ENCODE assay signal across 8 mouse cellular contexts in genomic region chr5:74051394-74052170, GRCm38 (mm10). TPM values are rescaled to one million over a fixed set of nuclear protein-coding genes. Genes with fewer than 3 reads are reported as not detected.
DNase-seq lines count a peak whose midpoint lies in the region; ATAC-seq lines count a peak whose summit lies in the region.

No protein-coding gene starts in this region.

- 78% methylated on average over 23 of the region's 23 CpGs for WGBS in embryonic facial prominence, embryonic 14.5 days
- 94% methylated on average over 23 of the region's 23 CpGs for WGBS in embryonic facial prominence, embryonic 10.5 days

- H3K36me3 ChIP-seq in embryonic facial prominence, embryonic 14.5 days (ENCODE audit: control insufficient read depth, insufficient read depth, low read length), result peaks cover 4% of the 10 kb centered on the region; the same call in 1 of the 2 replicates
- H3K36me3 ChIP-seq in embryonic facial prominence, embryonic 10.5 days (replicated peaks), result peaks cover 54% of the 10 kb centered on the region

- H3K4me3 ChIP-seq in embryonic facial prominence, embryonic 14.5 days (ENCODE audit: low read depth, low read length), result no peak overlapping the region
- H3K4me3 ChIP-seq in embryonic facial prominence, embryonic 10.5 days, result no peak overlapping the region

- ATAC-seq in embryonic facial prominence, embryonic 14.5 days (ENCODE audit: low read depth), result 0 out of 2 replicates have a peak, but pooled peaks have one; percentile 6
- no peak for ATAC-seq in erythroid progenitor cell, adult 5-6 weeks (replicated peaks; ENCODE audit: low FRiP score, poor library complexity, severe bottlenecking)

- H3K27me3 ChIP-seq in embryonic facial prominence, embryonic 14.5 days (replicated peaks; ENCODE audit: control insufficient read depth, insufficient read depth, low read length), result no peaks in the 10 kb centered on the region
- no peaks in the 10 kb centered on the region for H3K27me3 ChIP-seq in embryonic facial prominence, embryonic 10.5 days (replicated peaks; ENCODE audit: low read depth, poor library complexity, severe bottlenecking)

- H3K9me3 ChIP-seq in embryonic facial prominence, embryonic 14.5 days (ENCODE audit: control insufficient read depth, low read length), result no peaks in the 10 kb centered on the region
- H3K9me3 ChIP-seq in embryonic facial prominence, embryonic 10.5 days, result no peaks in the 10 kb centered on the region

- peak; percentile 42 for DNase-seq in embryonic facial prominence, embryonic 14.5 days (ENCODE audit: low spot score)
- no peak for DNase-seq in embryonic facial prominence, embryonic 10.5 days (ENCODE audit: low spot score)
- peak; percentile 32 for DNase-seq in ovary, postnatal 36 days (ENCODE audit: low spot score)
- DNase-seq in ovary, postnatal 14 days (ENCODE audit: low spot score), result no peak
- DNase-seq in heart, adult 9 months (ENCODE audit: low spot score in 2 of 2), result peak; percentile 33 to 53
- peak; percentile 51 to 64 for DNase-seq in kidney, postnatal 4 days
- DNase-seq in spleen, postnatal 4 days (ENCODE audit: low spot score in 2 of 2), result no peak

- H3K4me1 ChIP-seq in embryonic facial prominence, embryonic 14.5 days (ENCODE audit: control insufficient read depth, insufficient read depth, low read length), result peaks cover 17% of the 10 kb centered on the region
- peaks cover 16% of the 10 kb centered on the region for H3K4me1 ChIP-seq in embryonic facial prominence, embryonic 10.5 days

- H3K9ac ChIP-seq in embryonic facial prominence, embryonic 14.5 days (ENCODE audit: low read depth, low read length), result no peak overlapping the region

- H3K4me2 ChIP-seq in embryonic facial prominence, embryonic 14.5 days (ENCODE audit: low read depth, low read length), result no peak overlapping the region

- H3K27ac ChIP-seq in embryonic facial prominence, embryonic 14.5 days (replicated peaks; ENCODE audit: low read depth, low read length), result peak overlapping the region; percentile 15; the same call in 1 of the 2 replicates
- H3K27ac ChIP-seq in embryonic facial prominence, embryonic 10.5 days (replicated peaks), result no peak overlapping the region

RNA-seq across cellular contexts. Expression of gene Usp46, which starts 16.6 kb away (rescaled TPM):
- 35.4 and 36.5 TPM in 2 replicates for polyA plus RNA-seq in embryonic facial prominence, embryonic 14.5 days (2014; fragmentation: Nextera tagmentation; extraction: Ambion mirVana)
- 41.6 and 43.2 TPM in 2 replicates for polyA plus RNA-seq in embryonic facial prominence, embryonic 10.5 days (2016; fragmentation: Nextera tagmentation; extraction: Ambion mirVana)
- 70.6 and 141 TPM in 2 replicates for total RNA-seq in erythroid progenitor cell, adult 5-6 weeks (2015; ENCODE audit: low replicate concordance)
- total RNA-seq in erythroid progenitor cell, adult 5-6 weeks (2017; ENCODE audit: low replicate concordance), result 47.2 and 73.0 TPM in 2 replicates

Comparison
In these comparisons a context has a peak if more than half of its experiments do, and no peak if none do; other contexts are left out.
1. DNase-seq: peak in embryonic facial prominence, embryonic 14.5 days (single experiment), ovary, postnatal 36 days (single experiment), heart, adult 9 months (2 of 2) and kidney, postnatal 4 days (2 of 2); none in embryonic facial prominence, embryonic 10.5 days (single experiment), ovary, postnatal 14 days (single experiment) and spleen, postnatal 4 days (0 of 2).